Mouse (Mus musculus) bone marrow macrophage, adult 2 months (primary cell): ENCODE results near the gene Tox2.

ENCODE experiments used
- CTCF ChIP-seq: IDR thresholded peaks from 2 replicates; pipeline ENCODE4 v1.5.1; 2012; ENCODE audit warnings: low read depth, mild to moderate bottlenecking, low read length, moderate library complexity
- POLR2A ChIP-seq: IDR thresholded peaks from 2 replicates; pipeline ENCODE4 v1.6.1; 2012; ENCODE audit warnings: mild to moderate bottlenecking, low read depth, low read length, borderline replicate concordance

- TF ChIP-seq POLR2A = no peak
- no peak for TF ChIP-seq CTCF
These were observed 1.8 kb downstream of the Tox2 start for GRCm38 (mm10) chr2:163204548-163205261.
